Mouse (Mus musculus): ENCODE results near the gene Nfatc3. TPM values are rescaled to one million over a fixed set of nuclear protein-coding genes. Genes with fewer than 3 reads are reported as not detected.

Nfatc3 gene
- polyA plus RNA-seq, 1 experiment from 2014 or later, result 6.9 TPM

DNA sequence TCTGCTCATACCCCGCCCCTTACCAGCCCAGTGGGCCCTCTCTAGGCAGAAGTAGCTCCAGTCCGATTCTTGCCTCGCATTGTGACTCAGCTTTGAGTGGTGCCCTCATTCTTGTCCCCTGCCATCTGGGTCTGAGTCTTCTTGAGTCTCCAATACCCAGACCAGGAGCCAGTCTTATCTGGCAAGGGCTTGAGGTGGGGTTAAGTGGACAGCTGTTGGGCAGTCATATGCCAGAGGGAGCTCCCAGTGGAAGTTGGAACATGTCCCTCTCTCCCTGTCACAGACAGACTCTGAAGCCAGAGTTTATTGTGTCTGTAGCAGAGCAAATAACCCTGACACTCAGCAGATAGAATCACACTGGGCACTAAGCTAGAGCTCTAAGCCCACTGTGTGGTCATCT, 7.6 kb upstream of the Nfatc3 start:
- Histone ChIP-seq H3K4me1 (replicated peaks; ENCODE audit: control insufficient read depth, insufficient read depth, low read length) (no peaks in the 10 kb centered on the region), H3K9ac (ENCODE audit: low read length) (no peak overlapping the region), H3K4me3 (ENCODE audit: low read depth, low read length) (no peak overlapping the region), H3K27ac (ENCODE audit: low read depth) (no peak overlapping the region), H3K4me2 (ENCODE audit: low read length) (no peak overlapping the region), H3K9me3 (ENCODE audit: control insufficient read depth, low read length) (no peaks in the 10 kb centered on the region), H3K27me3 (replicated peaks; ENCODE audit: control insufficient read depth, insufficient read depth, low read length) (no peaks in the 10 kb centered on the region), H3K36me3 (ENCODE audit: control insufficient read depth, insufficient read depth, low read length) (peaks cover 20% of the 10 kb centered on the region)
- 94% methylated on average over 3 of the region's 3 CpGs for WGBS
- DNase-seq (ENCODE audit: low spot score) (no peak), ATAC-seq (replicated peaks; ENCODE audit: low FRiP score, low TSS enrichment, low read depth) (no peak)

DNA sequence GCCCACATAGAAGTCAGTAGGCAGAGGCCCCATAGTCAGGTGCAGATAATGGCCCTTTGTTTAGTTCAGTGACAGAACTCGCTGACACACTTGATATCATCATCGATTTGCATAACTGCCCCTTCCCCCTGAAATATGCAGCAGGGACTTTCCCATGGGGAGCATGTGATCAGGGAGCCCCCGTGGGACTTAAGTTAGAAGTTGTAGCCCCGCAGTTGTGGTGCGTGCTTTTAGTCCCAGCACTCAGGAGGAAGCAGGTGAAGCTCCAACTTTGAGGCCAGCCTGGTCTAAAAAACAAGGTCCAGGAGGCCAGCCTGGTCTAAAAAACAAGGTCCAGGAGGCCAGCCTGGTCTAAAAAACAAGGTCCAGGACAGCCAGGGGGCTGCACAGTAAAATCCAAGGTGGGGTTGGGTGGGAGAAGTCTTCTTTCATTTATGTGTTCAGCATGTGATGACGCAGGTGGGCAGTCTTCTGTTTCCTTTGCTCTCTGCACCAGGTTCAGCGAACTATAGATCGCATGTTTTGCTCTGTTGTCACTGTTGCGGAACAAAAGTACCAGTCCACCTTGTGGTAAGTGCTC, 6.0 kb upstream of the Nfatc3 start:
- 83% methylated on average over 9 of the region's 9 CpGs for WGBS
- H3K27ac ChIP-seq (ENCODE audit: low read depth), result 0 out of 2 replicates have a peak overlapping the region, but pooled peaks have one; percentile 16

DNA sequence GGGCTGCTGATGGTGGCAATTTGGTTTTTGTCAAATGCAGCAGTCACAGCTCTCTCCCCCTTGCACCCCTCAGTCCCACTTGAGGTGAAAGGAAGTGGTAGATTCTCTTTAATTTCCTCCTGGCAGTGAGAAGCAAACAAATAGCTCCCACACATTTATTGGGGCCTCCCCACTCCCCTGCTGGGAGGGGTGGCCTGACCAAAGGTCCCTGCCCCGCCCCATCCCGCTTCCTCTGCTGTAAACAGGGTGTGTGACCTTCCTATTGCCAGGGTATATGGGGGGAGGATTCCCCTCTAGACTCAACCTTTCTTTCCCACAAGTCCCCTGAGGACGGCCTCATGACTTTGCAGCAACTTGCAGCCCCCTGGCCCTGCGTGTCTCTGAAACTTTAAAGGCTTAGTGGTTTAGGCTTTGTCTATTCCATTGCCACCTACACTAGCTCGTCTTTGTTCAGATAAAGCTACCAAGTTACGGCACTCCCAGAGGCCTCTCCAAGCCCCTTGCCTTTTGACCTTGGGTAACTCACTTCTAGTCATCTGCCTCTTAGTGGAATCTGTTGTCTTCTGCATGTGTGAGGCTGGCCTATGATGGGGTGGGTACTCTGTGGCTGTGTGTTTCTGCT, 4.3 kb upstream of the Nfatc3 start:
- peak overlapping the region; percentile 43; the same call in 1 of the 2 replicates for H3K27ac ChIP-seq (ENCODE audit: low read depth)
- H3K4me2 ChIP-seq (ENCODE audit: low read length), result peak overlapping the region; percentile 3
- H3K4me1 ChIP-seq (replicated peaks; ENCODE audit: control insufficient read depth, insufficient read depth, low read length), result 0 out of 2 replicates have a peak, but pooled peaks cover 5% of the 10 kb centered on the region
- peak; percentile 66 for DNase-seq (ENCODE audit: low spot score)
- ATAC-seq (replicated peaks; ENCODE audit: low FRiP score, low TSS enrichment, low read depth), result no peak
- no peaks in the 10 kb centered on the region for H3K27me3 ChIP-seq (replicated peaks; ENCODE audit: control insufficient read depth, insufficient read depth, low read length)
- no peak overlapping the region for H3K9ac ChIP-seq (ENCODE audit: low read length)
- H3K4me3 ChIP-seq (ENCODE audit: low read depth, low read length), result no peak overlapping the region
- H3K36me3 ChIP-seq (ENCODE audit: control insufficient read depth, insufficient read depth, low read length), result peaks cover 20% of the 10 kb centered on the region
- no peaks in the 10 kb centered on the region for H3K9me3 ChIP-seq (ENCODE audit: control insufficient read depth, low read length)
- 45% methylated on average over 6 of the region's 6 CpGs for WGBS

More for the DNA sequence above, 6.0 kb upstream of the Nfatc3 start:
- Histone ChIP-seq H3K4me3 (ENCODE audit: low read depth, low read length) (no peak overlapping the region), H3K9me3 (ENCODE audit: control insufficient read depth, low read length) (no peaks in the 10 kb centered on the region), H3K4me2 (ENCODE audit: low read length) (no peak overlapping the region), H3K27me3 (replicated peaks; ENCODE audit: control insufficient read depth, insufficient read depth, low read length) (no peaks in the 10 kb centered on the region), H3K36me3 (ENCODE audit: control insufficient read depth, insufficient read depth, low read length) (peaks cover 20% of the 10 kb centered on the region), H3K9ac (ENCODE audit: low read length) (no peak overlapping the region), H3K4me1 (replicated peaks; ENCODE audit: control insufficient read depth, insufficient read depth, low read length) (no peaks in the 10 kb centered on the region)
- DNase-seq (ENCODE audit: low spot score), result no peak
- no peak for ATAC-seq (replicated peaks; ENCODE audit: low FRiP score, low TSS enrichment, low read depth)

DNA sequence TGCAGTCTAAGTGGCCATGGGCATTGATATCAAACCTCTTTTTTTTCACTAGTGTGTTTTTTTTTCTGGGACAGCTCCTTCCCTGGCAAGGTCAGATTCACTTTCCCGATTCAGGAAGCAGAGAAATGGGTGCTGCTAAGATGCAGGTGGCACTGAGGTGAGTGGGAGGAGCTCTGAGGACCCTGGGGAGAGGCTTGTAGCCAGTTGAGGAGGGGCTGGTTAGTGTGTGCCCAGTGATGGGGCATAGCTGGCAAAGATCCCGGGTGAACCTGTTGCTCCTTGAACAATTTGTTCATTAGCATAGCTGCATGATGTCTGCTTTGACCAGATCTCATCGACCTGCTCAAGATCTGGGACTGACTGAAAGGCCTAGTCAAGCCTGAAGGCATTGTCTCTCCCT, 3.6 kb upstream of the Nfatc3 start:
- DNase-seq (ENCODE audit: low spot score) (no peak), ATAC-seq (replicated peaks; ENCODE audit: low FRiP score, low TSS enrichment, low read depth) (no peak)
- peak overlapping the region; percentile 43; the same call in 1 of the 2 replicates for H3K27ac ChIP-seq (ENCODE audit: low read depth)
- H3K9me3 ChIP-seq (ENCODE audit: control insufficient read depth, low read length), result no peaks in the 10 kb centered on the region
- no peaks in the 10 kb centered on the region for H3K27me3 ChIP-seq (replicated peaks; ENCODE audit: control insufficient read depth, insufficient read depth, low read length)
- H3K4me2 ChIP-seq (ENCODE audit: low read length), result no peak overlapping the region
- peaks cover 18% of the 10 kb centered on the region for H3K36me3 ChIP-seq (ENCODE audit: control insufficient read depth, insufficient read depth, low read length)
- no peak overlapping the region for H3K4me3 ChIP-seq (ENCODE audit: low read depth, low read length)
- no peak overlapping the region for H3K9ac ChIP-seq (ENCODE audit: low read length)
- 0 out of 2 replicates have a peak, but pooled peaks cover 5% of the 10 kb centered on the region for H3K4me1 ChIP-seq (replicated peaks; ENCODE audit: control insufficient read depth, insufficient read depth, low read length)
- 54% methylated on average over 3 of the region's 3 CpGs for WGBS

DNA sequence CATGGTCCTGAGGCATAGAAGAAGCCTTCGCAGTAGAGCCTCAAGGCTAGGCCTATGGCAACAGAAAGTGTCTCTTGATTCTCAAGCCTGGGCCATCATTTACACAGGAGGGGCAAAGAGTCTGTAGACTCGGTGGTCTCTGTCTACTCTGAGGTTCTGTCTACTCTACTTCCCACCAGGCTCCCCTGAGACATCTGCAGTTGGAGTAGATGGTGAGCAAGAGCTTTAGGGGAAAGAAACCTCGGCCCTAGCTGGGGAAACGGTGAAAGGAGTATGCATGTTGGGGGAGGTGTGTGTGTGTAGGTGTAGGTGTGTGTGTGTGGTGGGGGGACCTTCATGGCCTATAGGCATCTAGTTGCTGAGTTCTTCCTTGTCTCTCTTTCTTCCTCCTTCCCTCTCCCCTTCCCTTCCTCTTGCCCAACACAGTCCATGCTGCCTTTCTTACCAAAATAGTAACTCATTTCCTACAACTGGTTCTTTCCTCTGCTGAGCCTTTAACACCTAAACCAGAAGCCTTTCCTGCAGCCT, 2.1 kb upstream of the Nfatc3 start:
- no peak overlapping the region for H3K27ac ChIP-seq (ENCODE audit: low read depth)
- ATAC-seq (replicated peaks; ENCODE audit: low FRiP score, low TSS enrichment, low read depth) (no peak), DNase-seq (ENCODE audit: low spot score) (no peak)
- no peaks in the 10 kb centered on the region for H3K27me3 ChIP-seq (replicated peaks; ENCODE audit: control insufficient read depth, insufficient read depth, low read length)
- no peaks in the 10 kb centered on the region for H3K9me3 ChIP-seq (ENCODE audit: control insufficient read depth, low read length)
- no peak overlapping the region for H3K4me3 ChIP-seq (ENCODE audit: low read depth, low read length)
- H3K9ac ChIP-seq (ENCODE audit: low read length), result no peak overlapping the region
- H3K36me3 ChIP-seq (ENCODE audit: control insufficient read depth, insufficient read depth, low read length), result peaks cover 8% of the 10 kb centered on the region
- peaks cover 7% of the 10 kb centered on the region for H3K4me1 ChIP-seq (replicated peaks; ENCODE audit: control insufficient read depth, insufficient read depth, low read length)
- H3K4me2 ChIP-seq (ENCODE audit: low read length), result no peak overlapping the region
- WGBS, result 87% methylated on average over 4 of the region's 4 CpGs

DNA sequence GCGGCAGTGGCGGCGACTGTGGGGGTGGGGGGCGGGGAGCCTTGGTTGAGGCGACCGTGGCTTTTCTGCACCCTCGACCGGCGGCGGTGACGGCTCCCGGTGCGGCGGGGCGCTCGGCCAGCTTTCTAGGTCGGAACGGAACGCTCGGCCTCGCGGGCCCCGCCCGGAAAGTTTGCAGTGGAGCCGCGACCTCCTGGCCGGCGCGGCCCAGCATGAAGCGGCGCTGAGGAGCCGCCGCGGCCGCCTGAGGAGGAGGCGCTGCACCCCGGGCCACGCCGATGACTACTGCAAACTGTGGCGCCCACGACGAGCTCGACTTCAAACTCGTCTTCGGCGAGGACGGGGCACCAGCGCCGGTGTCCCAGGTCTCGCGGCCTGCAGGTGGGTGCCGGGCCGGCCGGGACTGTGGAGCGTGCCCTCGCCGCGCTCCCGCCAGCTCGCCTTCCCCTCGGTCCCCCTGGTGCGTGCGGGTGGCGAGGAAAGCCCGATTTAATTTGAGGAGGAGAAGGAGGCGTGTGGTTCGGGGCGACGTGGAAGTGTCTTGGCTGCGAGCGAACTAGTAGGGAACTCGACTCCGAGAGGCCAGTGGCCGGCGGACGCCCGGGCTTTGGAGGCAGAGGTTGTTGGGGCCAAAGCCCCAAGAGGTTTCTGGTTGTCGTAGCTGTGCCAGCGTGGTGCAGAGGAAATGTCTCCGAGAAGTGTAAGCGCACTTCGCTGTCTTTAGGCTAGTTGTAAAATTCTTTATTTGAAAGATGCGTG, 1.2 kb downstream of the Nfatc3 start:
- under 1% methylated on average over 83 of the region's 83 CpGs for WGBS
- Histone ChIP-seq H3K9ac (ENCODE audit: low read length) (peak overlapping the region; percentile 81), H3K27me3 (replicated peaks; ENCODE audit: control insufficient read depth, insufficient read depth, low read length) (no peaks in the 10 kb centered on the region), H3K36me3 (ENCODE audit: control insufficient read depth, insufficient read depth, low read length) (no peaks in the 10 kb centered on the region), H3K4me1 (replicated peaks; ENCODE audit: control insufficient read depth, insufficient read depth, low read length) (peaks cover 22% of the 10 kb centered on the region), H3K27ac (ENCODE audit: low read depth) (peak overlapping the region; percentile 94), H3K4me3 (ENCODE audit: low read depth, low read length) (peak overlapping the region; percentile 83), H3K4me2 (ENCODE audit: low read length) (peak overlapping the region; percentile 76), H3K9me3 (ENCODE audit: control insufficient read depth, low read length) (no peaks in the 10 kb centered on the region)
- ATAC-seq (replicated peaks; ENCODE audit: low FRiP score, low TSS enrichment, low read depth) (peak; percentile 83), DNase-seq (ENCODE audit: low spot score) (peak; percentile 90)

DNA sequence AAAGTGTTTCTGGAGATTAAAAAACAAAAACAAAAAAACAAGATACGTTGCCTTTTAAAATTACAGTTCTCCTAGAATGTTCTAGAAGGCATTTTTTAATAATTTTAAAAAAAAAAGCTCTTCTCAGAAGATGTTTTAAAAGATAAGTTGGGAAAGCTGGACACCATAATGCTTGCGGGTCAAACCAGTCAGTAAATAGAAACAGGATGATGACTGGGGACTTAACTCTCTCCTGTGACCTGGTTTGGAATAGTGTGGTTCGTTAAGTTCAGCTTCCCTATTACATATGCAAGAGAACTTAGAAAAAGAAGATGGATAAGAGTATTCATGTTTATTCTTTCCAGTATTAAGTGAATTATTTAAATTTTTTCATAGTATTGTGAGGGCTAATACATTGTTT, 1.9 kb downstream of the Nfatc3 start:
- Histone ChIP-seq H3K4me1 (replicated peaks; ENCODE audit: control insufficient read depth, insufficient read depth, low read length) (peaks cover 22% of the 10 kb centered on the region), H3K36me3 (ENCODE audit: control insufficient read depth, insufficient read depth, low read length) (no peaks in the 10 kb centered on the region), H3K4me3 (ENCODE audit: low read depth, low read length) (peak overlapping the region; percentile 83), H3K27me3 (replicated peaks; ENCODE audit: control insufficient read depth, insufficient read depth, low read length) (no peaks in the 10 kb centered on the region), H3K27ac (ENCODE audit: low read depth) (0 out of 2 replicates have a peak overlapping the region, but pooled peaks have one; percentile 94), H3K9ac (ENCODE audit: low read length) (peak overlapping the region; percentile 81), H3K4me2 (ENCODE audit: low read length) (peak overlapping the region; percentile 76), H3K9me3 (ENCODE audit: control insufficient read depth, low read length) (no peaks in the 10 kb centered on the region)
- ATAC-seq (replicated peaks; ENCODE audit: low FRiP score, low TSS enrichment, low read depth) (no peak), DNase-seq (ENCODE audit: low spot score) (no peak)
- 7% methylated on average over 3 of the region's 3 CpGs for WGBS

DNA sequence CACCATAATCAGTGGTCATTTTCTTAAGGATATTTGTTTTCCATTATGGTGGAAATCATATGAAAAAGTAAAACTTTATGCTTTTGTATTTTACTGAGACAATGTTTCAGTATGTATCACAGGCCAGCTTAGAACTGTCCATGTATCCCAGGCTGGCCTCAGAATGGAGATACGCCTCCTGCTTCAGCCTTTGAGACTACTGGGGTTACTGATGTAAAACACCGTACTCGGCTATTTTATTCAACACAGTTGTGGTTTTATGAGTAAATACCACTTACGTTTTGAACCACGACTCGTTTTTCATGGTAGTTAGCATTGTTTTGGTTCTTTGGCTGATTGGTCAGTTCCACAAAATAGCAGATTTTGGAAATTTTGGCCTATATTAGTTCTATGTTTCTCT, 3.0 kb downstream of the Nfatc3 start:
- no peak overlapping the region for H3K4me3 ChIP-seq (ENCODE audit: low read depth, low read length)
- H3K27ac ChIP-seq (ENCODE audit: low read depth), result no peak overlapping the region
- no peak for ATAC-seq (replicated peaks; ENCODE audit: low FRiP score, low TSS enrichment, low read depth)
- no peaks in the 10 kb centered on the region for H3K9me3 ChIP-seq (ENCODE audit: control insufficient read depth, low read length)
- DNase-seq (ENCODE audit: low spot score), result no peak
- H3K27me3 ChIP-seq (replicated peaks; ENCODE audit: control insufficient read depth, insufficient read depth, low read length), result no peaks in the 10 kb centered on the region
- H3K4me1 ChIP-seq (replicated peaks; ENCODE audit: control insufficient read depth, insufficient read depth, low read length), result peaks cover 22% of the 10 kb centered on the region
- 87% methylated on average over 6 of the region's 6 CpGs for WGBS
- peak overlapping the region; percentile 76 for H3K4me2 ChIP-seq (ENCODE audit: low read length)
- H3K9ac ChIP-seq (ENCODE audit: low read length), result no peak overlapping the region
- no peaks in the 10 kb centered on the region for H3K36me3 ChIP-seq (ENCODE audit: control insufficient read depth, insufficient read depth, low read length)
